Mouse (Mus musculus) MEL (cell line): ENCODE measurements at regions not wholly inside any gene's neighbourhood (a gene's known extent, or its start where the extent isn't known, plus 50 kb on each side); places are given as distances from the start of the nearest gene placed in this dataset.

Source experiments
- CHD1 ChIP-seq: IDR thresholded peaks from 2 replicates; pipeline ENCODE4 v1.6.1; 2012; ENCODE audit warnings: low read depth, mild to moderate bottlenecking, inconsistent platforms, low read length, improper control_type of control experiment
- CHD2 ChIP-seq: IDR thresholded peaks from 2 replicates; pipeline ENCODE4 v1.6.1; 2011; ENCODE audit warnings: low read length, improper control_type of control experiment
- CTCF ChIP-seq, 3 experiments: IDR thresholded peaks in 2 of 3; conservative IDR thresholded peaks in 1 of 3; 2 replicates each; pipeline ENCODE4 v1.5.1; 2011 to 2012; ENCODE audit warnings: low read length in 3 of 3, low read depth in 2 of 3, mild to moderate bottlenecking in 2 of 3, improper control_type of control experiment in 1 of 3, inconsistent platforms in 1 of 3, mixed read lengths in 1 of 3, moderate library complexity in 1 of 3; ENCODE audit not compliant: control insufficient read depth in 1 of 3, insufficient read depth in 1 of 3, poor library complexity in 1 of 3, severe bottlenecking in 1 of 3
- EP300 ChIP-seq, 2 experiments: IDR thresholded peaks; 2 replicates each; pipeline ENCODE4 v1.6.1; 2011; ENCODE audit warnings: improper control_type of control experiment in 2 of 2, low read length in 2 of 2, low read depth in 1 of 2, mild to moderate bottlenecking in 1 of 2
- GABPA ChIP-seq: IDR thresholded peaks from 2 replicates; pipeline ENCODE4 v1.6.1; 2012; ENCODE audit warnings: low read depth, mild to moderate bottlenecking, inconsistent platforms, low read length, improper control_type of control experiment, moderate library complexity
- POLR2AphosphoS2 ChIP-seq: IDR thresholded peaks from 2 replicates; pipeline ENCODE4 v1.6.1; 2011; ENCODE audit warnings: low read length, improper control_type of control experiment
- POLR2AphosphoS5 ChIP-seq: IDR thresholded peaks from 2 replicates; pipeline ENCODE4 v1.6.1; 2012; ENCODE audit warnings: low read depth, borderline replicate concordance, mild to moderate bottlenecking, inconsistent platforms, low read length, moderate library complexity, mixed read lengths
- RAD21 ChIP-seq: IDR thresholded peaks from 2 replicates; pipeline ENCODE4 v1.6.1; 2011; ENCODE audit warnings: mild to moderate bottlenecking, low read depth, low read length, improper control_type of control experiment
- TBP ChIP-seq: IDR thresholded peaks from 2 replicates; pipeline ENCODE4 v1.8.0; 2011; ENCODE audit warnings: low read depth, low read length, improper control_type of control experiment
- UBTF ChIP-seq: IDR thresholded peaks from 2 replicates; pipeline ENCODE4 v1.6.1; 2012; ENCODE audit warnings: low read depth, mild to moderate bottlenecking, inconsistent platforms, low read length, improper control_type of control experiment, moderate library complexity, borderline replicate concordance; ENCODE audit not compliant: insufficient read depth

- TF ChIP-seq CTCF (IDR thresholded peaks at IDR 0.05 in 2 of 3, conservative IDR thresholded peaks at IDR 0.05 in 1 of 3; ENCODE audit: control insufficient read depth in 1 of 3, insufficient read depth in 1 of 3, low read depth in 2 of 3, low read length in 3 of 3, poor library complexity in 1 of 3, severe bottlenecking in 1 of 3) (no peak), CHD1 (no peak), UBTF (no peak), POLR2AphosphoS2 (no peak), TBP (no peak), CHD2 (no peak), RAD21 (no peak), POLR2AphosphoS5 (no peak), EP300 (IDR thresholded peaks at IDR 0.05; ENCODE audit: low read depth in 1 of 2, low read length in 2 of 2) (no peak), GABPA (no peak)
Measured at GRCm38 (mm10) chr5:133884593-133884992, 214.9 kb upstream of the Castor2 start.
